Mouse (Mus musculus) embryonic fibroblast, embryonic 13.5 days (primary cell): ENCODE results near the gene Neurl4.

ENCODE experiments used
- CTCF ChIP-seq: IDR thresholded peaks from 2 replicates; pipeline ENCODE4 v1.5.1; 2011; ENCODE audit warnings: mild to moderate bottlenecking, control low read depth, low read length, moderate library complexity, borderline replicate concordance; ENCODE audit not compliant: insufficient read depth
- POLR2A ChIP-seq: IDR thresholded peaks from 2 replicates; pipeline ENCODE4 v1.6.1; 2011; ENCODE audit warnings: low read depth, mild to moderate bottlenecking, control low read depth, low read length, moderate library complexity

GRCm38 (mm10) chr11:69956218-69956617 lies 55.3 kb downstream of the Neurl4 start:
- TF ChIP-seq CTCF, result no peak
- no peak for TF ChIP-seq POLR2A
